In genomic region chr1:87871546-87871945, GRCm38 (mm10) we compare ENCODE assay signal across 17 mouse cellular contexts. TPM values are rescaled to one million over a fixed set of nuclear protein-coding genes. Genes with fewer than 3 reads are reported as not detected.
A peak's percentile ranks its signal among the peaks of the same experiment; 100 is the strongest.
DNase-seq lines count a peak whose midpoint lies in the region; ATAC-seq and TF ChIP-seq lines count a peak whose summit lies in the region.
"Had no signal": no experiment of that assay in that cellular context is flagged by ENCODE, and none has a peak within 500 bp of the region (broad histone marks: within the 10 kb centered on the region; RNA-seq: fewer than 3 reads in every experiment).

No protein-coding gene starts in this region.

- no peak overlapping the region for H3K4me3 ChIP-seq in heart, embryonic 10.5 days
- no peak overlapping the region for H3K4me3 ChIP-seq in heart, embryonic 11.5 days (ENCODE audit: low read depth, low read length)
- no peak overlapping the region for H3K4me3 ChIP-seq in cerebellum, adult 2 months (replicated peaks; ENCODE audit: insufficient read depth, low read depth, low read length)
- H3K4me3 ChIP-seq: embryonic facial prominence, embryonic 13.5 days; hindbrain, embryonic 10.5 days; liver, embryonic 12.5 days; stomach, embryonic 15.5 days had no signal

- H3K36me3 ChIP-seq in heart, embryonic 10.5 days = no peaks in the 10 kb centered on the region
- H3K36me3 ChIP-seq in heart, embryonic 11.5 days (ENCODE audit: control insufficient read depth, insufficient read depth, low read length) = no peaks in the 10 kb centered on the region
- H3K36me3 ChIP-seq: embryonic facial prominence, embryonic 13.5 days; hindbrain, embryonic 10.5 days; liver, embryonic 12.5 days; stomach, embryonic 15.5 days had no signal

- no peaks in the 10 kb centered on the region for H3K9me3 ChIP-seq in heart, embryonic 10.5 days
- H3K9me3 ChIP-seq in heart, embryonic 11.5 days (replicated peaks; ENCODE audit: control insufficient read depth, low read length) = no peaks in the 10 kb centered on the region
- H3K9me3 ChIP-seq: embryonic facial prominence, embryonic 13.5 days; hindbrain, embryonic 10.5 days; liver, embryonic 12.5 days; stomach, embryonic 15.5 days had no signal

- no peaks in the 10 kb centered on the region for H3K27me3 ChIP-seq in heart, embryonic 10.5 days (ENCODE audit: insufficient read depth, poor library complexity, severe bottlenecking)
- H3K27me3 ChIP-seq in heart, embryonic 11.5 days (ENCODE audit: control insufficient read depth, insufficient read depth, low read length) = no peaks in the 10 kb centered on the region
- no peaks in the 10 kb centered on the region for H3K27me3 ChIP-seq in cerebellum, adult 2 months (ENCODE audit: control insufficient read depth, insufficient read depth, low read length)
- H3K27me3 ChIP-seq: embryonic facial prominence, embryonic 13.5 days; liver, embryonic 12.5 days; stomach, embryonic 15.5 days had no signal

- no peak for TF ChIP-seq POLR2A in cerebellum, adult 2 months (IDR thresholded peaks at IDR 0.05; ENCODE audit: borderline replicate concordance, insufficient read depth, low read length)

- peak; percentile 80 for DNase-seq in heart, embryonic 10.5 days (ENCODE audit: low spot score)
- DNase-seq in lung, postnatal 36 days = peak; percentile 19
- no peak for DNase-seq in lung, postnatal 4 days
- DNase-seq in cerebellum, adult 2 months = peak in 1 of 2 experiments; percentile 73
- DNase-seq in heart, postnatal 4 days = peak; percentile 39
- no peak for DNase-seq in natural killer cell, adult 2 months (ENCODE audit: low spot score in 2 of 2)
- DNase-seq: adrenal gland, adult 2 months; gastrocnemius, postnatal 14 days; kidney, postnatal 4 days; right cerebral cortex, postnatal 4 days had no signal

- no peak overlapping the region for H3K9ac ChIP-seq in heart, embryonic 11.5 days (ENCODE audit: low read depth, low read length)
- H3K9ac ChIP-seq: embryonic facial prominence, embryonic 13.5 days; liver, embryonic 12.5 days; stomach, embryonic 15.5 days had no signal

- H3K27ac ChIP-seq in heart, embryonic 10.5 days = no peak overlapping the region
- no peak overlapping the region for H3K27ac ChIP-seq in heart, embryonic 11.5 days (ENCODE audit: low read depth, low read length)
- peak overlapping the region; percentile 84 for H3K27ac ChIP-seq in cerebellum, adult 2 months (ENCODE audit: insufficient read depth, low read length)
- H3K27ac ChIP-seq: embryonic facial prominence, embryonic 13.5 days; hindbrain, embryonic 10.5 days; liver, embryonic 12.5 days; stomach, embryonic 15.5 days had no signal

- H3K4me2 ChIP-seq in heart, embryonic 11.5 days = no peak overlapping the region
- H3K4me2 ChIP-seq: embryonic facial prominence, embryonic 13.5 days; liver, embryonic 12.5 days; stomach, embryonic 15.5 days had no signal

- H3K4me1 ChIP-seq in heart, embryonic 10.5 days = peaks cover 54% of the 10 kb centered on the region
- peaks cover 31% of the 10 kb centered on the region for H3K4me1 ChIP-seq in heart, embryonic 11.5 days (ENCODE audit: control insufficient read depth, insufficient read depth, low read length)
- H3K4me1 ChIP-seq in cerebellum, adult 2 months (ENCODE audit: control insufficient read depth, insufficient read depth, low read length) = peaks cover 29% of the 10 kb centered on the region
- H3K4me1 ChIP-seq: stomach, embryonic 15.5 days had no signal

- no peak for ATAC-seq in heart, embryonic 11.5 days (replicated peaks; ENCODE audit: insufficient number of reproducible peaks, low FRiP score, low TSS enrichment)
- no peak for ATAC-seq in monocyte, adult 5-6 weeks (replicated peaks; ENCODE audit: insufficient number of reproducible peaks, low FRiP score, low TSS enrichment, poor library complexity, severe bottlenecking)
- ATAC-seq: forebrain, embryonic 16.5 days; liver, embryonic 12.5 days had no signal

- TF ChIP-seq CTCF in cerebellum, adult 2 months (IDR thresholded peaks at IDR 0.05; ENCODE audit: borderline replicate concordance, insufficient read depth, low read depth, low read length) = no peak

RNA-seq across cellular contexts. Expression of gene Dgkd, which starts 18.5 kb away (rescaled TPM):
- polyA plus RNA-seq in heart, embryonic 10.5 days (2016; fragmentation: Nextera tagmentation; extraction: Ambion mirVana) = 26.6 and 31.6 TPM in 2 replicates
- 22.2 and 24.2 TPM in 2 replicates for polyA plus RNA-seq in heart, embryonic 11.5 days (2014; fragmentation: Nextera tagmentation; extraction: Ambion mirVana)
- polyA plus RNA-seq in cerebellum, adult 2 months (2012; rRNA removed) = 109 and 126 TPM in 2 replicates
- total RNA-seq in heart, postnatal 4 days (2021) = 10 to 100 TPM; 53.4 to 55.2 TPM
- total RNA-seq in monocyte, adult 5-6 weeks (2017) = 98.9 to 146 TPM (median 146 TPM) in 3 replicates

Comparison
In these comparisons a context has a peak if more than half of its experiments do, and no peak if none do; other contexts are left out.
1. DNase-seq: peak in heart, embryonic 10.5 days (single experiment), lung, postnatal 36 days (single experiment) and heart, postnatal 4 days (single experiment); none in lung, postnatal 4 days (0 of 2) and natural killer cell, adult 2 months (0 of 2).